Mouse (Mus musculus) ES-E14 (cell line): ENCODE data around the gene Zfp408. TPM values are rescaled to one million over a fixed set of nuclear protein-coding genes. Genes with fewer than 3 reads are reported as not detected.
A peak's percentile ranks its signal among the peaks of the same experiment; 100 is the strongest.

ENCODE experiments used
- DNase-seq: peaks from one replicate; pipeline ENCODE4 v3.0.0-alpha.2; 2013; ENCODE audit warnings: low read depth, low spot score
- H3K27ac ChIP-seq: 2 replicates; pipeline ENCODE4 v1.5.1; 2012; ENCODE audit warnings: low read depth, mild to moderate bottlenecking, low read length, moderate library complexity, mixed read lengths; ENCODE audit not compliant: poor library complexity, insufficient read depth, severe bottlenecking
- H3K36me3 ChIP-seq: 2 replicates; pipeline ENCODE4 v1.6.1; 2012; ENCODE audit warnings: mild to moderate bottlenecking, low read length, moderate library complexity, mixed read lengths; ENCODE audit not compliant: control insufficient read depth, poor library complexity, insufficient read depth, severe bottlenecking
- H3K4me1 ChIP-seq, 2 experiments: fragments of 150-350 bp in 1 of 2; sonication (generic) in 1 of 2; 2 replicates each; pipeline ENCODE4 v1.6.1; 2012; ENCODE audit warnings: low read length in 2 of 2, mild to moderate bottlenecking in 1 of 2, mixed read lengths in 1 of 2; ENCODE audit not compliant: control insufficient read depth in 2 of 2, insufficient read depth in 2 of 2, poor library complexity in 1 of 2
- H3K4me3 ChIP-seq, 2 experiments: fragments of 150-350 bp in 1 of 2; sonication (generic) in 1 of 2; 2 replicates each; pipeline ENCODE4 v1.5.1; 2012; ENCODE audit warnings: low read length in 2 of 2, low read depth in 1 of 2, mild to moderate bottlenecking in 1 of 2, mixed read lengths in 1 of 2; ENCODE audit not compliant: insufficient read depth in 1 of 2, poor library complexity in 1 of 2, severe bottlenecking in 1 of 2
- H3K9ac ChIP-seq: 2 replicates; pipeline ENCODE4 v1.6.1; 2012; ENCODE audit warnings: low read depth, mild to moderate bottlenecking, low read length, mixed read lengths; ENCODE audit not compliant: poor library complexity, insufficient read depth, severe bottlenecking
- H3K9me3 ChIP-seq: fragments of 150-350 bp; sonication (generic); 2 replicates; pipeline ENCODE4 v1.6.1; 2012; ENCODE audit warnings: low read depth, mild to moderate bottlenecking, low read length; ENCODE audit not compliant: control insufficient read depth, insufficient read depth
- CHD2 ChIP-seq: IDR thresholded peaks from 2 replicates; pipeline ENCODE4 v1.6.1; 2014; ENCODE audit warnings: mild to moderate bottlenecking, low read depth, low read length, inconsistent platforms
- HCFC1 ChIP-seq: IDR thresholded peaks from 2 replicates; pipeline ENCODE4 v1.6.1; 2012; ENCODE audit warnings: low read length, inconsistent platforms, borderline replicate concordance; ENCODE audit not compliant: insufficient read depth
- MAFK ChIP-seq: IDR thresholded peaks from 2 replicates; pipeline ENCODE4 v1.6.1; 2014; ENCODE audit warnings: mild to moderate bottlenecking, low read depth, low read length, inconsistent platforms; ENCODE audit not compliant: insufficient read depth
- ZC3H11A ChIP-seq: IDR thresholded peaks from 2 replicates; pipeline ENCODE4 v1.6.1; 2012; ENCODE audit warnings: low read depth, mild to moderate bottlenecking, inconsistent platforms, low read length, borderline replicate concordance
- ZNF384 ChIP-seq: IDR thresholded peaks from 2 replicates; pipeline ENCODE4 v1.6.1; 2012; ENCODE audit warnings: low read depth, low read length, inconsistent platforms
- in situ Hi-C, 2 experiments: fragments of 600-800 bp; cut with MboI; formaldehyde crosslinking; loops; one replicate each; pipeline ENCODE4 v1.15.1; 2025; ENCODE audit warnings: low sequenced_read_pairs in 2 of 2, inconsistent platforms in 1 of 2; ENCODE audit not compliant: unreplicated experiment in 2 of 2
- total RNA-seq: library from RNA; depleted of rRNA; stranded (reverse); fragments of 300-350 nt; gene quantifications from 2 replicates; pipeline ENCODE4 v1.2.3, GENCODE M21; 2012

The Zfp408 gene
- total RNA-seq, 1 experiment = 21.2 TPM

DNA sequence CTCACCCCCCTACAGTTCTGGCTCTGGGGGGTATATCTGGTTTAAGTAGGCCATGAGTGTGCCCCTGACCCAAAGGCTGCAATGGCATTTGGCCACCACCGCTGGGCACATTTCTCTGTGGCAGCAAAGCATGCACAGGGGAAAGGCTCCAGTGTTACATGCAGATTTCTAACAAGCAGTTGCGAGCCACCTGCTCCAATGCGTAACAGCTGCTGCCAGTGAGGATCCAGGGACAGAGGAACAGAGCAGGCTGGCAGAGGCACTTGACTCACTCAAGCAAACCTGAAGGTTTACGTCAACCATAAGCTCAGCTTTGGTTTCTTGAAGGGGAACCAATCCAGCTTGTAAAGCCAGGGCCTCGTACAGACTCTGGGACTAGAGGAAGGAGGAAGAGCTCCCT, 25.3 kb upstream of the Zfp408 start:
- in situ Hi-C loops = no loop called here
- H3K9me3 ChIP-seq = no peaks in the 10 kb centered on the region
- no peak overlapping the region for H3K9ac ChIP-seq
- peaks cover 0 to 5% of the 10 kb centered on the region in 2 experiments; a peak in 1 of 4 replicates for H3K4me1 ChIP-seq
- H3K4me3 ChIP-seq = no peak overlapping the region
- H3K27ac ChIP-seq = peak overlapping the region; percentile 30; the same call in 1 of the 2 replicates
- no peak for DNase-seq
- no peak for TF ChIP-seq MAFK
- peaks cover 46% of the 10 kb centered on the region for H3K36me3 ChIP-seq

DNA sequence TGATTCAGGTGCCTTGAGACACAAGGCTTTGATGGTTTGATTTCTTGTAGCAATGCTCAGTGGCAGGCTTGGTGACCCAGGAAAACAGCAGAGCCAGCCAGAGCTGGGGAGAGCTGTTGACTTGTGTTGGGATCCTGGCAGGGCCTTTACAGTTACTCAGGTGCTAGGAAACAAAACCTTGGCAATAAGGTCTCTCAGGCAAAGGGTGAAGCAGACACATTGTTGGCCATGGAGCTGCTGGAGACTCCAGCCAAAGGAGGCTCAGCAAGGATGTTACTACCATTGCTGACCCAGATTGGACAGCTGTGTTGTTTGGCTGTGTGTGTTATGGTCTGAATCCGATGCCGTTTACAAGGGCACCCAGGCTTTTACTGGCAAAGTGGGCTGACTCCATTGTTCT, 24.0 kb upstream of the Zfp408 start:
- no peak for DNase-seq
- H3K9me3 ChIP-seq = no peaks in the 10 kb centered on the region
- peaks cover 0 to 5% of the 10 kb centered on the region in 2 experiments; a peak in 1 of 4 replicates for H3K4me1 ChIP-seq
- no peak overlapping the region for H3K9ac ChIP-seq
- in situ Hi-C loops = no loop called here
- no peak overlapping the region for H3K4me3 ChIP-seq
- TF ChIP-seq HCFC1 = no peak
- TF ChIP-seq MAFK = no peak
- no peak for TF ChIP-seq ZNF384
- H3K36me3 ChIP-seq = peaks cover 52% of the 10 kb centered on the region
- H3K27ac ChIP-seq = no peak overlapping the region

DNA sequence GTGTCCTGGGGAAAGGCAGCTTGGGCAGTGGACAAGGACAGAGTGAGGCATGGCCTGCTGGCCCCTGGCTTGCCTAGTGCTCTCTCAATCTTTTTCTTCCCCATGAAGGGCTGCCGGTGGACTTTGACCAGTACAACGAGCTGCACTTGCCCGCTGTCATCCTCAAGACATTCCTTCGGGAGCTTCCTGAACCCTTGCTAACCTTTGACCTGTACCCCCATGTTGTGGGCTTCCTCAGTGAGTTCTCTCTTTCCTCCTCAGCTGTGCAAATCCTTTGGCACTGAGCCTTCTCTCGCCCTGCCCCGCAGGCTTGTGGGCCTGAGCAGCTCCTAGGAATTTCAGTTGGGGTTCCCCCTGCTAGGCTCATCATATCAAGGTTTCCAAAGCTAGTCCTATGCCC, 20.4 kb upstream of the Zfp408 start:
- TF ChIP-seq HCFC1 = no peak
- TF ChIP-seq MAFK = no peak
- no peak for TF ChIP-seq ZC3H11A
- no peak for TF ChIP-seq CHD2
- no peak for TF ChIP-seq ZNF384
- Histone ChIP-seq H3K4me3 (no peak overlapping the region), H3K27ac (no peak overlapping the region), H3K36me3 (peaks cover 27% of the 10 kb centered on the region), H3K9me3 (no peaks in the 10 kb centered on the region), H3K4me1 (peaks cover 0 to 11% of the 10 kb centered on the region in 2 experiments; a peak in 1 of 4 replicates), H3K9ac (no peak overlapping the region)
- in situ Hi-C loops = no loop called here
- no peak for DNase-seq

DNA sequence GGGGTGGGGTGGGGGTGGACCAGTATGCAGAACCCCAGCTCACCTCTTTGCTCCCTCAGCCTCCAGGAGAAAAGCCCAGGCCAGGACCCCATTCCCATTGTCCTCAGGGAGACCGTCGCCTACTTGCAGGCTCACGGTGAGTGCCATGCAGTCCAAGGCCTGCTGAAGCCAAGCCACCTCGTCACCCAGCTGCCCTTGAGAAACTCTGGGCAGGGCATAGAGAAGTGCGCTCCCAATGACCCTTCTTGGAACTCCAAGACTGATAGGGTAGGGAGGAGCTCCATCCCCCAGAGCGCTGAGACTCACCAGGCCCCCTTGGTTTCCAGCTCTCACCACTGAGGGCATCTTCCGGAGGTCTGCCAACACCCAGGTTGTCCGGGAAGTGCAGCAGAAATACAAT, 19.7 kb upstream of the Zfp408 start:
- Histone ChIP-seq H3K9me3 (no peaks in the 10 kb centered on the region), H3K4me1 (peaks cover 0 to 11% of the 10 kb centered on the region in 2 experiments; a peak in 1 of 4 replicates), H3K27ac (no peak overlapping the region), H3K4me3 (no peak overlapping the region), H3K36me3 (peaks cover 21% of the 10 kb centered on the region), H3K9ac (no peak overlapping the region)
- no peak for DNase-seq
- in situ Hi-C loops = no loop called here
- TF ChIP-seq HCFC1 (no peak), CHD2 (no peak), ZNF384 (no peak), MAFK (no peak), ZC3H11A (no peak)

DNA sequence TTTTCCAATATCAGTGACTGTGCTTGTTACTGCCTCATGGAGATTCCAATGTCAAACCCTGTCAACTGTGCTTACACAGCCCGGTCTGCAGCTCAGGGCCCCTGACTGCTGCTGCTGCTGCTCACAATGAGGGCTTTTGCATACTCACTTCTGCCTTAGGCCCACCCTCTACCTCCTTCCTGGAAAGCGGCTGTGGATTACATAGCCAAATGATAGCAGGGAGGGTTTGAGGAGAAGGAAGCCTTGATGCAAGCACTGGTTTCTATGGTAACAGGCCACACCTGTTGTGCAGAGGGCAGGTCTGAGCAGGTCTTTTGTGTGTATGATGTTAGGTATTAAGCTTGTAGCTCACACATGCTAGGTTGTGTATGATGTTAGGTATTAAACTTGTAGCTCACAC, 18.2 kb upstream of the Zfp408 start:
- Histone ChIP-seq H3K9ac (no peak overlapping the region), H3K9me3 (no peaks in the 10 kb centered on the region), H3K36me3 (peaks cover 21% of the 10 kb centered on the region), H3K4me3 (no peak overlapping the region), H3K4me1 (peaks cover 0 to 6% of the 10 kb centered on the region in 2 experiments; a peak in 1 of 4 replicates), H3K27ac (no peak overlapping the region)
- peak; percentile 47 for DNase-seq
- TF ChIP-seq ZC3H11A (no peak), HCFC1 (no peak), MAFK (no peak)
- in situ Hi-C loops = no loop called here
